Mouse (Mus musculus) limb, embryonic 13.5 days (tissue): ENCODE measurements around the gene Spaca6. TPM values are rescaled to one million over a fixed set of nuclear protein-coding genes. Genes with fewer than 3 reads are reported as not detected.
A peak's percentile ranks its signal among the peaks of the same experiment; 100 is the strongest.
"Not testable (repeated sequence)": the region's sequence is repeated elsewhere in the genome, so short reads cannot be mapped to it uniquely, and the experiment has no call there.

Experiments used
- ATAC-seq: fragments of 200-750 bp; cut with Nextera tagmentation; 2 replicates; pipeline ENCODE4 v1.8.0; 2017; ENCODE audit warnings: low read depth, moderate number of reproducible peaks, moderate TSS enrichment; ENCODE audit not compliant: low FRiP score
- H3K27ac ChIP-seq: fragments of 300-500 bp; sonication (generic); 2 replicates; pipeline ENCODE4 v1.5.1; 2015; ENCODE audit warnings: inconsistent platforms, mild to moderate bottlenecking, moderate library complexity
- H3K27me3 ChIP-seq: fragments of 300-500 bp; sonication (generic); 2 replicates; pipeline ENCODE4 v1.6.1; 2015; ENCODE audit warnings: mild to moderate bottlenecking, inconsistent platforms
- H3K36me3 ChIP-seq: fragments of 300-500 bp; sonication (generic); 2 replicates; pipeline ENCODE4 v1.6.1; 2015; ENCODE audit warnings: inconsistent platforms, mild to moderate bottlenecking, moderate library complexity
- H3K4me1 ChIP-seq: fragments of 300-500 bp; sonication (generic); 2 replicates; pipeline ENCODE4 v1.6.1; 2015; ENCODE audit warnings: inconsistent platforms
- H3K4me2 ChIP-seq: fragments of 300-500 bp; sonication (generic); replicated peaks from 2 replicates; pipeline ENCODE4 v1.6.1; 2015; ENCODE audit warnings: inconsistent platforms, mild to moderate bottlenecking, moderate library complexity
- H3K4me3 ChIP-seq: fragments of 300-500 bp; sonication (generic); 2 replicates; pipeline ENCODE4 v1.5.1; 2015; ENCODE audit warnings: moderate library complexity, mild to moderate bottlenecking, inconsistent platforms
- H3K9ac ChIP-seq: fragments of 300-500 bp; sonication (generic); 2 replicates; pipeline ENCODE4 v1.6.1; 2015; ENCODE audit warnings: mild to moderate bottlenecking, inconsistent platforms
- H3K9me3 ChIP-seq: fragments of 300-500 bp; sonication (generic); 2 replicates; pipeline ENCODE4 v1.6.1; 2016; ENCODE audit warnings: inconsistent platforms
- WGBS: fragments of 180-500 bp; shearing (Covaris S2); methylation state at CpG from one replicate; pipeline ENCODE4 v1.1.7; 2015; 5-methylcytosine and 5-hydroxymethylcytosine counted together
- polyA plus RNA-seq: library from polyadenylated mRNA; unstranded; fragments of >200 nt; fragmentation: Nextera tagmentation; extraction: Ambion mirVana; gene quantifications from 2 replicates; pipeline ENCODE4 v1.2.1, GENCODE M21; 2015

The Spaca6 gene
- polyA plus RNA-seq, 1 experiment from 2014 or later: 56.0 TPM

- Histone ChIP-seq H3K27ac (peak overlapping the region; percentile 100; the same call in 1 of the 2 replicates), H3K4me2 (peak overlapping the region; percentile 88), H3K4me1 (peaks cover 58% of the 10 kb centered on the region), H3K9ac (peak overlapping the region; percentile 94), H3K4me3 (peak overlapping the region; percentile 83), H3K27me3 (no peaks in the 10 kb centered on the region), H3K36me3 (peaks cover 45% of the 10 kb centered on the region), H3K9me3 (no peaks in the 10 kb centered on the region)
- ATAC-seq: no peak
- 47% methylated on average over 23 of the region's 23 CpGs for WGBS
Observed at GRCm38 (mm10) chr17:17829816-17830535, 3.0 kb downstream of the Spaca6 start.

GRCm38 (mm10) chr17:17830731-17831130 lies 3.8 kb downstream of the Spaca6 start:
- Histone ChIP-seq H3K4me1 (peaks cover 63% of the 10 kb centered on the region), H3K9me3 (no peaks in the 10 kb centered on the region), H3K4me3 (peak overlapping the region; percentile 83), H3K27ac (no peak overlapping the region), H3K36me3 (peaks cover 49% of the 10 kb centered on the region), H3K4me2 (peak overlapping the region; percentile 88), H3K27me3 (no peaks in the 10 kb centered on the region), H3K9ac (peak overlapping the region; percentile 94)
- WGBS: 78% methylated on average over 7 of the region's 7 CpGs
- ATAC-seq: no peak

GRCm38 (mm10) chr17:17834896-17835295 lies 7.9 kb downstream of the Spaca6 start:
- Histone ChIP-seq H3K4me1 (peaks cover 87% of the 10 kb centered on the region), H3K27ac (no peak overlapping the region), H3K36me3 (peaks cover 76% of the 10 kb centered on the region), H3K9me3 (no peaks in the 10 kb centered on the region), H3K27me3 (no peaks in the 10 kb centered on the region), H3K9ac (no peak overlapping the region), H3K4me3 (no peak overlapping the region), H3K4me2 (peak overlapping the region; percentile 25; the same call in 1 of the 2 replicates)
- 0% methylated on average over 1 of the region's 1 CpGs for WGBS
- ATAC-seq: no peak

- H3K4me1 ChIP-seq: peaks cover 75% of the 10 kb centered on the region
- no peak overlapping the region; the same call in 1 of the 2 replicates for H3K4me2 ChIP-seq
- H3K36me3 ChIP-seq: peaks cover 78% of the 10 kb centered on the region
- no peak overlapping the region for H3K9ac ChIP-seq
- WGBS: 64% methylated on average over 5 of the region's 5 CpGs
- H3K27ac ChIP-seq: no peak overlapping the region
- ATAC-seq: no peak
- no peak overlapping the region for H3K4me3 ChIP-seq
- no peaks in the 10 kb centered on the region for H3K9me3 ChIP-seq
- no peaks in the 10 kb centered on the region for H3K27me3 ChIP-seq
Observed at GRCm38 (mm10) chr17:17836101-17836500, 9.1 kb downstream of the Spaca6 start.

GRCm38 (mm10) chr17:17837426-17837825 lies 10.5 kb downstream of the Spaca6 start:
- Histone ChIP-seq H3K9ac (peak overlapping the region; percentile 65), H3K9me3 (no peaks in the 10 kb centered on the region), H3K4me2 (peak overlapping the region; percentile 68), H3K27me3 (no peaks in the 10 kb centered on the region), H3K27ac (peak overlapping the region; percentile 90), H3K36me3 (peaks cover 78% of the 10 kb centered on the region), H3K4me1 (peaks cover 62% of the 10 kb centered on the region), H3K4me3 (peak overlapping the region; percentile 43)
- no peak for ATAC-seq
- WGBS: 8% methylated on average over 13 of the region's 13 CpGs

- H3K4me3 ChIP-seq: peak overlapping the region; percentile 43
- peak; percentile 96 for ATAC-seq
- peak overlapping the region; percentile 65 for H3K9ac ChIP-seq
- no peaks in the 10 kb centered on the region for H3K27me3 ChIP-seq
- peaks cover 55% of the 10 kb centered on the region for H3K4me1 ChIP-seq
- WGBS: 3% methylated on average over 43 of the region's 43 CpGs
- peak overlapping the region; percentile 90 for H3K27ac ChIP-seq
- H3K4me2 ChIP-seq: peak overlapping the region; percentile 68
- H3K36me3 ChIP-seq: peaks cover 79% of the 10 kb centered on the region
- no peaks in the 10 kb centered on the region for H3K9me3 ChIP-seq
Observed at GRCm38 (mm10) chr17:17837919-17838701, 11.2 kb downstream of the Spaca6 start.

GRCm38 (mm10) chr17:17839276-17839675 lies 12.3 kb downstream of the Spaca6 start:
- Histone ChIP-seq H3K4me3 (no peak overlapping the region), H3K36me3 (peaks cover 74% of the 10 kb centered on the region), H3K4me2 (no peak overlapping the region), H3K9me3 (no peaks in the 10 kb centered on the region), H3K27me3 (no peaks in the 10 kb centered on the region), H3K4me1 (peaks cover 43% of the 10 kb centered on the region), H3K9ac (no peak overlapping the region), H3K27ac (no peak overlapping the region)
- no peak for ATAC-seq
- WGBS: 91% methylated on average over 2 of the region's 2 CpGs

GRCm38 (mm10) chr17:17840796-17841195 lies 13.8 kb downstream of the Spaca6 start:
- WGBS: 87% methylated on average over 7 of the region's 7 CpGs
- Histone ChIP-seq H3K4me1 (peaks cover 28% of the 10 kb centered on the region), H3K4me2 (no peak overlapping the region), H3K9ac (no peak overlapping the region), H3K4me3 (no peak overlapping the region), H3K36me3 (peaks cover 64% of the 10 kb centered on the region), H3K27me3 (no peaks in the 10 kb centered on the region), H3K9me3 (no peaks in the 10 kb centered on the region), H3K27ac (no peak overlapping the region)
- no peak for ATAC-seq

- Histone ChIP-seq H3K4me1 (peaks cover 3% of the 10 kb centered on the region), H3K27ac (no peak overlapping the region; the same call in 1 of the 2 replicates), H3K4me3 (no peak overlapping the region), H3K27me3 (peaks cover 8% of the 10 kb centered on the region; the same call in 1 of the 2 replicates), H3K9me3 (no peaks in the 10 kb centered on the region), H3K4me2 (no peak overlapping the region), H3K36me3 (peaks cover 56% of the 10 kb centered on the region), H3K9ac (no peak overlapping the region)
- WGBS: 73% methylated on average over 27 of the region's 27 CpGs
- ATAC-seq: peak; percentile 60
Observed at GRCm38 (mm10) chr17:17843534-17844261, 16.7 kb downstream of the Spaca6 start.

GRCm38 (mm10) chr17:17844606-17845005 lies 17.6 kb downstream of the Spaca6 start:
- H3K9me3 ChIP-seq, H3K27ac ChIP-seq, H3K4me3 ChIP-seq, ATAC-seq, H3K9ac ChIP-seq, H3K4me1 ChIP-seq, H3K4me2 ChIP-seq: not testable (repeated sequence)
- whole genome bisulfite sequencing: 84% methylated on average over 3 of the region's 3 CpGs
- Histone ChIP-seq H3K27me3 (peaks cover 14% of the 10 kb centered on the region), H3K36me3 (peaks cover 52% of the 10 kb centered on the region)

- Histone ChIP-seq H3K36me3 (peaks cover 48% of the 10 kb centered on the region), H3K4me3 (no peak overlapping the region), H3K9me3 (no peaks in the 10 kb centered on the region), H3K27ac (no peak overlapping the region), H3K9ac (no peak overlapping the region), H3K27me3 (peaks cover 22% of the 10 kb centered on the region), H3K4me1 (no peaks in the 10 kb centered on the region), H3K4me2 (no peak overlapping the region)
- no peak for ATAC-seq
- 74% methylated on average over 10 of the region's 10 CpGs for WGBS
Observed at GRCm38 (mm10) chr17:17845187-17846027, 18.4 kb downstream of the Spaca6 start.
